Mouse (Mus musculus): ENCODE results near the gene Decr2. TPM values are rescaled to one million over a fixed set of nuclear protein-coding genes. Genes with fewer than 3 reads are reported as not detected.
"Not testable (repeated sequence)": the region's sequence is repeated elsewhere in the genome, so short reads cannot be mapped to it uniquely, and the experiment has no call there.

Decr2 gene
- total and polyA plus RNA-seq, 3 experiments: 12.6 to 21.0 (median 16.8) TPM

DNA sequence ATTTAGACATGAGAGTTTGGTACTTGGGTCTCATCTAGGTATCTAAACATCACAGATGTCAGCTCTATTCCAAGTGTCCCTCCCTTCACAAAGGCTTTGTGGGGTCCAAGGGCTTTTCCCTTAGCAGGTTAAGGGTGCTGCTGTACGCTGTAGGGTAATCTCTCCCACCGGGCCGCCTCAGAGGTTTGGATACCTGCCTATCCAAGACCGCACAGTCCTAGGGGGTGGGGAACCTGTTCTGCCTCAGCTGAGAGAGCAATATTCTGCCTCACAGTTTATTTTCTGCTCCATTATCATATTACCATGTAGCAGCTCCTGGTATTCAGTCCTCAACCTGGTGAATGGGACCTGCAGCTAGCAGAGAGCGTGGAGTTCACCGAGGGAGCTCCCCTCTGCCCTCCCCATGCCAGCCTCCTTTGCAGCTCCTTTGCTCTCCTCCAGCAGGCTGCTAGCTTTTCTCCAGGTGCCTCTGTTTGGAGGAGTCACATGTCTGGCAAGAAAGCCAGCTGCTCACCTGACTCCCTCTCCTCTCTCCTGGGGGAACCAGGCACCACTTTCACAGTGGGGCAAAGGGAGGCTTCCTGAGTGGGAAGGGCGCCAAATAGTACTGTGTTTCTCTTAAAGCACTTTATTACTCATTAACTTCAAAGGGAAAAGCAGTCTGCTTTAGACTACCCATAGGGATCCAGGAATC is 25.2 kb upstream of the Decr2 start:
- no peaks in the 10 kb centered on the region for H3K9me3 ChIP-seq (replicated peaks; ENCODE audit: low read length)
- dilution Hi-C loops (cut with MboI; ENCODE audit: extremely low pct_ligation_motif_present, extremely low pct_unique_long_range_greater_than_20kb, low sequenced_read_pairs) (no loop called here), in situ Hi-C loops (cut with MboI; ENCODE audit: low pct_ligation_motif_present, low pct_unique_long_range_greater_than_20kb, low sequenced_read_pairs) (no loop called here)
- peaks cover 9 to 30% of the 10 kb centered on the region in 2 experiments for H3K4me1 ChIP-seq (ENCODE audit: control insufficient read depth in 1 of 2, insufficient read depth in 2 of 2)
- TF ChIP-seq GABPA (IDR thresholded peaks at IDR 0.05; ENCODE audit: insufficient replicate concordance, low read depth, low read length) (no peak), EP300 (IDR thresholded peaks at IDR 0.05; ENCODE audit: low read length) (no peak), TBP (conservative IDR thresholded peaks at IDR 0.05; ENCODE audit: low read depth, low read length) (no peak), USF2 (conservative IDR thresholded peaks at IDR 0.05; ENCODE audit: low read depth, low read length) (no peak)
- no peak overlapping the region for H3K4me2 ChIP-seq (ENCODE audit: insufficient read depth, low read depth, poor library complexity, severe bottlenecking)
- H3K27ac ChIP-seq (ENCODE audit: insufficient read depth, low read depth): no peak overlapping the region
- H3K27me3 ChIP-seq (replicated peaks): peaks cover 75% of the 10 kb centered on the region
- no peak overlapping the region for H3K9ac ChIP-seq (ENCODE audit: insufficient read depth, low read depth)
- DNase-seq (ENCODE audit: extremely low read depth): no peak
- no peaks in the 10 kb centered on the region for H3K79me2 ChIP-seq (replicated peaks; ENCODE audit: control insufficient read depth, extremely low read depth, insufficient read depth, poor library complexity, severe bottlenecking)
- H3K4me3 ChIP-seq (replicated peaks in 1 of 3; ENCODE audit: low read depth in 2 of 3, low read length in 2 of 3, poor library complexity in 1 of 3): no peak overlapping the region
- no peaks in the 10 kb centered on the region for H3K36me3 ChIP-seq (replicated peaks in 1 of 2; ENCODE audit: control insufficient read depth in 1 of 2, insufficient read depth in 1 of 2, low read length in 1 of 2)

DNA sequence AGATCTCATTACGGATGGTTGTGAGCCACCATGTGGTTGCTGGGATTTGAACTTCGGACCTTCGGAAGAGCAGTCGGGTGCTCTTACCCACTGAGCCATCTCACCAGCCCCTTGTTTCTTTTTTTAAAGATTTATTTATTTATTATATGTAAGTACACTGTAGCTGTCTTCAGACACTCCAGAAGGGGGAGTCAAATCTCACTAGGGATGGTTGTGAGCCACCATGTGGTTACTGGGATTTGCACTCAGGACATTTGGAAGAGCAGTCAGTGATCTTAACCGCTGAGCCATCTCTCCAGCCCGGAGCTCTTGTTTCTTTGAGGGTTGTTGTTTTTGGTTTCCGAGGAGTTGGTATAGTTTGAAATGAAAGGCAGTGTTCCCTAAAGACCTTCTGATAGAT is 24.3 kb upstream of the Decr2 start:
- H3K79me2 ChIP-seq (replicated peaks; ENCODE audit: control insufficient read depth, extremely low read depth, insufficient read depth, poor library complexity, severe bottlenecking); H3K9me3 ChIP-seq (replicated peaks; ENCODE audit: low read length); H3K9ac ChIP-seq (ENCODE audit: insufficient read depth, low read depth); dilution Hi-C loops (cut with MboI; ENCODE audit: extremely low pct_ligation_motif_present, extremely low pct_unique_long_range_greater_than_20kb, low sequenced_read_pairs); H3K4me3 ChIP-seq (replicated peaks in 1 of 3; ENCODE audit: low read depth in 2 of 3, low read length in 2 of 3, poor library complexity in 1 of 3); DNase-seq (ENCODE audit: extremely low read depth); H3K27ac ChIP-seq (ENCODE audit: insufficient read depth, low read depth); H3K4me2 ChIP-seq (ENCODE audit: insufficient read depth, low read depth, poor library complexity, severe bottlenecking); in situ Hi-C loops (cut with MboI; ENCODE audit: low pct_ligation_motif_present, low pct_unique_long_range_greater_than_20kb, low sequenced_read_pairs); H3K36me3 ChIP-seq (replicated peaks in 1 of 2; ENCODE audit: control insufficient read depth in 1 of 2, insufficient read depth in 1 of 2, low read length in 1 of 2): not testable (repeated sequence)
- peaks cover 2 to 23% of the 10 kb centered on the region in 2 experiments; a peak in 2 of 4 replicates for H3K4me1 ChIP-seq (ENCODE audit: control insufficient read depth in 1 of 2, insufficient read depth in 2 of 2)
- TF ChIP-seq CTCF (conservative IDR thresholded peaks at IDR 0.05 in 1 of 2, IDR thresholded peaks at IDR 0.05 in 1 of 2; ENCODE audit: low read depth in 2 of 2, low read length in 2 of 2): peak in 1 of 2 experiments; percentile 27; a peak in 1 of 4 replicates
- peaks cover 77% of the 10 kb centered on the region for H3K27me3 ChIP-seq (replicated peaks)

DNA sequence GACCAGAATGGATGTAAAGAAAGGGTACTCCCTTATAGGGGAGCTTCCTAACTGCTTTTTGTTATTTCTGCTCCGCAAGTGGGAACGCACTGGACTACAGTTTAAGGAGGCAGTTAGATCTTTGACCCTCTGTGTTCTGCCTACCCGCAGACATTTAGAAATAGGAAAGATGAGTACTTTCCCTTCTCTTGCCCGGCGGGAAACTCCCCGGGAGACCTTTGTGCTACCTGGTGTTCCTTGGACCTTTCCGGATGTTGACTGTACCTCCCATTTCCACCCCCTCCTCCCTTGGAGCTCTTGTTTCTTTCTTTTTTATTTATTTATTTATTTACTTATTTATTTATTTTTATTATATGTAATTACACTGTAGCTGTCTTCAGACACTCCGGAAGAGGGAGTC is 23.9 kb upstream of the Decr2 start:
- H3K4me2 ChIP-seq (ENCODE audit: insufficient read depth, low read depth, poor library complexity, severe bottlenecking): peak overlapping the region; percentile 88
- H3K79me2 ChIP-seq (replicated peaks; ENCODE audit: control insufficient read depth, extremely low read depth, insufficient read depth, poor library complexity, severe bottlenecking): no peaks in the 10 kb centered on the region
- peak overlapping the region; percentile 58 for H3K9ac ChIP-seq (ENCODE audit: insufficient read depth, low read depth)
- H3K36me3 ChIP-seq (replicated peaks in 1 of 2; ENCODE audit: control insufficient read depth in 1 of 2, insufficient read depth in 1 of 2, low read length in 1 of 2): no peaks in the 10 kb centered on the region
- DNase-seq (ENCODE audit: extremely low read depth): no peak
- H3K9me3 ChIP-seq (replicated peaks; ENCODE audit: low read length): no peaks in the 10 kb centered on the region
- H3K27ac ChIP-seq (ENCODE audit: insufficient read depth, low read depth): no peak overlapping the region
- in situ Hi-C loops (cut with MboI; ENCODE audit: low pct_ligation_motif_present, low pct_unique_long_range_greater_than_20kb, low sequenced_read_pairs): no loop called here
- dilution Hi-C loops (cut with MboI; ENCODE audit: extremely low pct_ligation_motif_present, extremely low pct_unique_long_range_greater_than_20kb, low sequenced_read_pairs): no loop called here
- H3K27me3 ChIP-seq (replicated peaks): peaks cover 75% of the 10 kb centered on the region
- H3K4me1 ChIP-seq (ENCODE audit: control insufficient read depth in 1 of 2, insufficient read depth in 2 of 2): peaks cover 2 to 23% of the 10 kb centered on the region in 2 experiments; a peak in 2 of 4 replicates
- H3K4me3 ChIP-seq (replicated peaks in 1 of 3; ENCODE audit: low read depth in 2 of 3, low read length in 2 of 3, poor library complexity in 1 of 3): peak overlapping the region; percentile 24 to 67 (median 61)
- 0 out of 2 replicates have a peak, but pooled peaks have one; percentile 2 for TF ChIP-seq MYC (IDR thresholded peaks at IDR 0.05; ENCODE audit: low read depth, low read length)
- 0 out of 2 replicates have a peak, but pooled peaks have one; percentile 3 for TF ChIP-seq NELFE (IDR thresholded peaks at IDR 0.05; ENCODE audit: low read depth, low read length)
- no peak for TF ChIP-seq SIN3A (IDR thresholded peaks at IDR 0.05; ENCODE audit: low read length)
- no peak for TF ChIP-seq ZC3H11A (IDR thresholded peaks at IDR 0.05; ENCODE audit: low read depth, low read length)
- no peak for TF ChIP-seq IRF4 (IDR thresholded peaks at IDR 0.05; ENCODE audit: low read depth, low read length)
- TF ChIP-seq BHLHE40 (IDR thresholded peaks at IDR 0.05; ENCODE audit: low read depth, low read length): no peak
- TF ChIP-seq MAFK (IDR thresholded peaks at IDR 0.05; ENCODE audit: insufficient replicate concordance, low read length): no peak
- TF ChIP-seq MXI1 (IDR thresholded peaks at IDR 0.05; ENCODE audit: low read depth, low read length): no peak
- no peak for TF ChIP-seq JUN (IDR thresholded peaks at IDR 0.05; ENCODE audit: insufficient read depth, low read depth, low read length)
- no peak; the same call in 1 of the 2 replicates for TF ChIP-seq RCOR1 (conservative IDR thresholded peaks at IDR 0.05; ENCODE audit: low read depth, low read length)
- no peak for TF ChIP-seq SMC3 (IDR thresholded peaks at IDR 0.05; ENCODE audit: low read depth, low read length)

All from CH12.LX (cell line).